Comparison of ENCODE assay signal across 10 mouse cellular contexts in genomic region chr12:104858732-104859131, GRCm38 (mm10). TPM values are rescaled to one million over a fixed set of nuclear protein-coding genes. Genes with fewer than 3 reads are reported as not detected.
A peak's percentile ranks its signal among the peaks of the same experiment; 100 is the strongest.
DNase-seq lines count a peak whose midpoint lies in the region; ATAC-seq and TF ChIP-seq lines count a peak whose summit lies in the region.
"Had no signal": no experiment of that assay in that cellular context is flagged by ENCODE, and none has a peak within 500 bp of the region (broad histone marks: within the 10 kb centered on the region; RNA-seq: fewer than 3 reads in every experiment).

No protein-coding gene starts in this region.

- H3K9ac ChIP-seq in forebrain, embryonic 13.5 days = no peak overlapping the region
- no peak overlapping the region for H3K9ac ChIP-seq in forebrain, embryonic 11.5 days (ENCODE audit: low read length)
- no peak overlapping the region for H3K9ac ChIP-seq in limb, embryonic 13.5 days

- no peak overlapping the region for H3K4me2 ChIP-seq in forebrain, embryonic 13.5 days
- H3K4me2 ChIP-seq in forebrain, embryonic 11.5 days (ENCODE audit: low read depth, low read length, severe bottlenecking) = no peak overlapping the region
- no peak overlapping the region for H3K4me2 ChIP-seq in limb, embryonic 13.5 days (replicated peaks)

- no peak for TF ChIP-seq POLR2A in cortical plate, adult 2 months (IDR thresholded peaks at IDR 0.05; ENCODE audit: extremely low read depth, insufficient read depth, low read length)

- no peaks in the 10 kb centered on the region for H3K36me3 ChIP-seq in forebrain, embryonic 13.5 days (ENCODE audit: poor library complexity, severe bottlenecking)
- no peaks in the 10 kb centered on the region for H3K36me3 ChIP-seq in forebrain, embryonic 11.5 days (ENCODE audit: control insufficient read depth, insufficient read depth, low read length)
- H3K36me3 ChIP-seq in limb, embryonic 13.5 days = 0 out of 2 replicates have a peak, but pooled peaks cover 3% of the 10 kb centered on the region

- no peak for TF ChIP-seq CTCF in left cerebral cortex, adult 2 months (IDR thresholded peaks at IDR 0.05)
- TF ChIP-seq CTCF in cortical plate, adult 2 months (IDR thresholded peaks at IDR 0.05; ENCODE audit: extremely low read depth, insufficient read depth, low read length) = no peak

- H3K27me3 ChIP-seq in forebrain, embryonic 13.5 days = no peaks in the 10 kb centered on the region
- H3K27me3 ChIP-seq in forebrain, embryonic 11.5 days (ENCODE audit: control insufficient read depth, insufficient read depth, low read length) = no peaks in the 10 kb centered on the region
- no peaks in the 10 kb centered on the region for H3K27me3 ChIP-seq in limb, embryonic 13.5 days

- no peak overlapping the region for H3K4me3 ChIP-seq in forebrain, embryonic 13.5 days
- H3K4me3 ChIP-seq in forebrain, embryonic 11.5 days (ENCODE audit: low read depth, low read length) = no peak overlapping the region
- no peak overlapping the region for H3K4me3 ChIP-seq in left cerebral cortex, adult 2 months
- no peak overlapping the region for H3K4me3 ChIP-seq in cortical plate, adult 2 months (ENCODE audit: insufficient read depth, low read length)
- H3K4me3 ChIP-seq in limb, embryonic 13.5 days = no peak overlapping the region
- H3K4me3 ChIP-seq: myocyte had no signal

- intact Hi-C loops in left cerebral cortex, adult 2 months (cut with DNase I) = no loop called here
- intact Hi-C loops in left cerebral cortex, postnatal 25 days (cut with DNase I) = no loop called here

- DNase-seq in forebrain, embryonic 11.5 days (ENCODE audit: low spot score) = no peak
- no peak for DNase-seq in left cerebral cortex, adult 2 months (ENCODE audit: extremely low spot score in 1 of 2, low spot score in 2 of 2)
- no peak for DNase-seq in left cerebral cortex, postnatal 25 days (ENCODE audit: low spot score in 2 of 2)
- no peak for DNase-seq in spleen, adult 12 weeks (ENCODE audit: low spot score)
- no peak for DNase-seq in frontal cortex, postnatal 14 days (ENCODE audit: low spot score in 2 of 2)
- DNase-seq: gastrocnemius, postnatal 10 days had no signal

- H3K4me1 ChIP-seq in forebrain, embryonic 13.5 days = peaks cover 10% of the 10 kb centered on the region; the same call in 1 of the 2 replicates
- H3K4me1 ChIP-seq in forebrain, embryonic 11.5 days (replicated peaks; ENCODE audit: control insufficient read depth, insufficient read depth, low read length) = no peaks in the 10 kb centered on the region
- H3K4me1 ChIP-seq in cortical plate, adult 2 months (ENCODE audit: control insufficient read depth, insufficient read depth, low read length) = peaks cover 5% of the 10 kb centered on the region; the same call in 1 of the 2 replicates
- H3K4me1 ChIP-seq in limb, embryonic 13.5 days = peaks cover 35% of the 10 kb centered on the region

- WGBS in forebrain, embryonic 13.5 days = 67% methylated on average over 5 of the region's 5 CpGs
- WGBS in forebrain, embryonic 11.5 days = 79% methylated on average over 5 of the region's 5 CpGs
- 74% methylated on average over 5 of the region's 5 CpGs for WGBS in limb, embryonic 13.5 days

- H3K27ac ChIP-seq in forebrain, embryonic 13.5 days = 0 out of 2 replicates have a peak overlapping the region, but pooled peaks have one; percentile 25
- H3K27ac ChIP-seq in forebrain, embryonic 11.5 days (ENCODE audit: low read depth, low read length) = no peak overlapping the region
- peak overlapping the region; percentile 87 for H3K27ac ChIP-seq in left cerebral cortex, adult 2 months
- peak overlapping the region; percentile 93 for H3K27ac ChIP-seq in cortical plate, adult 2 months (ENCODE audit: insufficient read depth, low read length)
- 0 out of 2 replicates have a peak overlapping the region, but pooled peaks have one; percentile 39 for H3K27ac ChIP-seq in limb, embryonic 13.5 days

- no peaks in the 10 kb centered on the region for H3K9me3 ChIP-seq in forebrain, embryonic 13.5 days (replicated peaks)
- H3K9me3 ChIP-seq in forebrain, embryonic 11.5 days (ENCODE audit: control insufficient read depth, low read length) = no peaks in the 10 kb centered on the region
- H3K9me3 ChIP-seq in limb, embryonic 13.5 days = 0 out of 2 replicates have a peak, but pooled peaks cover 3% of the 10 kb centered on the region

- ATAC-seq in forebrain, embryonic 13.5 days = no peak
- no peak for ATAC-seq in forebrain, embryonic 11.5 days (replicated peaks; ENCODE audit: low FRiP score)
- ATAC-seq in limb, embryonic 13.5 days (ENCODE audit: low FRiP score, low read depth) = no peak

RNA-seq across cellular contexts. Expression of gene Clmn, which starts 6.1 kb away (rescaled TPM):
- polyA plus RNA-seq in forebrain, embryonic 13.5 days (2015; fragmentation: Nextera tagmentation; extraction: Ambion mirVana) = 0.75 and 0.83 TPM in 2 replicates
- 2.8 and 3.2 TPM in 2 replicates for polyA plus RNA-seq in forebrain, embryonic 11.5 days (2014; fragmentation: Nextera tagmentation; extraction: Ambion mirVana)
- total RNA-seq in left cerebral cortex, adult 2 months (2021) = 10 to 100 TPM; 43.1 to 51.7 TPM
- total RNA-seq in left cerebral cortex, postnatal 25 days (2021) = 10 to 100 TPM; 41.3 to 43.0 TPM
- polyA plus RNA-seq in cortical plate, adult 2 months (2012; rRNA removed) = 20.6 and 21.2 TPM in 2 replicates
- polyA plus RNA-seq in limb, embryonic 13.5 days (2015; fragmentation: Nextera tagmentation; extraction: Ambion mirVana) = 3.1 and 3.8 TPM in 2 replicates
